22 mouse cellular contexts compared by ENCODE assay signal in genomic region chr7:80280032-80280431, GRCm38 (mm10). TPM values are rescaled to one million over a fixed set of nuclear protein-coding genes. Genes with fewer than 3 reads are reported as not detected.
DNase-seq lines count a peak whose midpoint lies in the region; ATAC-seq and TF ChIP-seq lines count a peak whose summit lies in the region.
"Had no signal": no experiment of that assay in that cellular context is flagged by ENCODE, and none has a peak within 500 bp of the region (broad histone marks: within the 10 kb centered on the region; RNA-seq: fewer than 3 reads in every experiment).

No protein-coding gene starts in this region.

- TF ChIP-seq EP300 in liver, postnatal 0 days (IDR thresholded peaks at IDR 0.05; ENCODE audit: low read depth): no peak

- peak; percentile 19 for DNase-seq in embryonic facial prominence, embryonic 14.5 days (ENCODE audit: low spot score)
- no peak for DNase-seq in embryonic facial prominence, embryonic 10.5 days (ENCODE audit: low spot score)
- DNase-seq in liver, embryonic 13.5 days: no peak
- no peak for DNase-seq in liver, postnatal 0 days
- no peak for DNase-seq in embryo, embryonic 11 days
- DNase-seq: adrenal gland, adult 2 months; adrenal gland, adult 8-10 months; adrenal gland, postnatal 10 days; adrenal gland, postnatal 14 days; adrenal gland, postnatal 25 days; adrenal gland, postnatal 36 days; B cell, adult 2 months; cerebellum, adult 11 months; cerebellum, adult 11-12 months; cerebellum, adult 18-20 months had no signal

- no peak for TF ChIP-seq POLR2A in myocyte (IDR thresholded peaks at IDR 0.05; ENCODE audit: insufficient read length, low read depth)

- peaks cover 83% of the 10 kb centered on the region for H3K36me3 ChIP-seq in embryonic facial prominence, embryonic 14.5 days (ENCODE audit: control insufficient read depth, insufficient read depth, low read length)
- peaks cover 89% of the 10 kb centered on the region for H3K36me3 ChIP-seq in embryonic facial prominence, embryonic 10.5 days (replicated peaks)
- H3K36me3 ChIP-seq in liver, embryonic 13.5 days: peaks cover 75% of the 10 kb centered on the region
- H3K36me3 ChIP-seq in liver, postnatal 0 days (replicated peaks; ENCODE audit: insufficient read depth, low read length): peaks cover 67% of the 10 kb centered on the region
- peaks cover 45% of the 10 kb centered on the region for H3K36me3 ChIP-seq in myocyte (ENCODE audit: control insufficient read depth, insufficient read depth)

- no peak for ATAC-seq in embryonic facial prominence, embryonic 14.5 days (ENCODE audit: low read depth)
- ATAC-seq in liver, embryonic 13.5 days (ENCODE audit: low read depth): no peak
- no peak for ATAC-seq in liver, postnatal 0 days
- ATAC-seq: activated CD4-positive, CD25-positive, alpha-beta regulatory T cell, adult 4 months; CD4-positive, CD25-positive, alpha-beta regulatory T cell, adult 4 months; Patski had no signal

- no peak overlapping the region for H3K4me2 ChIP-seq in embryonic facial prominence, embryonic 14.5 days (ENCODE audit: low read depth, low read length)
- H3K4me2 ChIP-seq in liver, embryonic 13.5 days: no peak overlapping the region
- no peak overlapping the region for H3K4me2 ChIP-seq in liver, postnatal 0 days (ENCODE audit: low read depth, low read length)
- H3K4me2 ChIP-seq in myocyte (ENCODE audit: low read depth): no peak overlapping the region

- H3K9me3 ChIP-seq in embryonic facial prominence, embryonic 14.5 days (ENCODE audit: control insufficient read depth, low read length): peaks cover 3% of the 10 kb centered on the region
- peaks cover 3% of the 10 kb centered on the region for H3K9me3 ChIP-seq in embryonic facial prominence, embryonic 10.5 days
- H3K9me3 ChIP-seq in liver, embryonic 13.5 days (replicated peaks): no peaks in the 10 kb centered on the region
- no peaks in the 10 kb centered on the region for H3K9me3 ChIP-seq in liver, postnatal 0 days (ENCODE audit: low read length)
- H3K9me3 ChIP-seq: G1E had no signal

- TF ChIP-seq CTCF in liver, postnatal 0 days (IDR thresholded peaks at IDR 0.05; ENCODE audit: low read depth): no peak

- H3K27ac ChIP-seq in embryonic facial prominence, embryonic 14.5 days (replicated peaks; ENCODE audit: low read depth, low read length): no peak overlapping the region
- no peak overlapping the region for H3K27ac ChIP-seq in embryonic facial prominence, embryonic 10.5 days (replicated peaks)
- H3K27ac ChIP-seq in liver, embryonic 13.5 days: no peak overlapping the region
- no peak overlapping the region for H3K27ac ChIP-seq in liver, postnatal 0 days (ENCODE audit: low read depth)

- no peaks in the 10 kb centered on the region for H3K79me2 ChIP-seq in myocyte (ENCODE audit: control insufficient read depth, insufficient read depth)

- no peaks in the 10 kb centered on the region for H3K4me1 ChIP-seq in embryonic facial prominence, embryonic 14.5 days (ENCODE audit: control insufficient read depth, insufficient read depth, low read length)
- no peaks in the 10 kb centered on the region for H3K4me1 ChIP-seq in embryonic facial prominence, embryonic 10.5 days
- H3K4me1 ChIP-seq in liver, embryonic 13.5 days (replicated peaks): peaks cover 18% of the 10 kb centered on the region
- H3K4me1 ChIP-seq in liver, postnatal 0 days (ENCODE audit: insufficient read depth): peaks cover 6% of the 10 kb centered on the region

- H3K9ac ChIP-seq in embryonic facial prominence, embryonic 14.5 days (ENCODE audit: low read depth, low read length): no peak overlapping the region
- 0 out of 2 replicates have a peak overlapping the region, but pooled peaks have one; percentile 5 for H3K9ac ChIP-seq in liver, embryonic 13.5 days
- H3K9ac ChIP-seq in liver, postnatal 0 days (replicated peaks): no peak overlapping the region

- no peak overlapping the region for H3ac ChIP-seq in myocyte (ENCODE audit: control insufficient read depth, insufficient read length)

- H3K4me3 ChIP-seq in embryonic facial prominence, embryonic 14.5 days (ENCODE audit: low read depth, low read length): no peak overlapping the region
- H3K4me3 ChIP-seq in embryonic facial prominence, embryonic 10.5 days: no peak overlapping the region
- no peak overlapping the region for H3K4me3 ChIP-seq in liver, embryonic 13.5 days (replicated peaks)
- H3K4me3 ChIP-seq in liver, postnatal 0 days (ENCODE audit: low read depth, low read length): no peak overlapping the region
- no peak overlapping the region for H3K4me3 ChIP-seq in myocyte

- 82% methylated on average over 9 of the region's 10 CpGs for WGBS in embryonic facial prominence, embryonic 14.5 days
- 85% methylated on average over 10 of the region's 10 CpGs for WGBS in embryonic facial prominence, embryonic 10.5 days
- 81% methylated on average over 10 of the region's 10 CpGs for WGBS in liver, embryonic 13.5 days (ENCODE audit: insufficient replicate concordance)
- 88% methylated on average over 10 of the region's 10 CpGs for WGBS in liver, postnatal 0 days (ENCODE audit: insufficient replicate concordance)

- no peaks in the 10 kb centered on the region for H3K27me3 ChIP-seq in embryonic facial prominence, embryonic 14.5 days (replicated peaks; ENCODE audit: control insufficient read depth, insufficient read depth, low read length)
- H3K27me3 ChIP-seq in embryonic facial prominence, embryonic 10.5 days (replicated peaks; ENCODE audit: low read depth, poor library complexity, severe bottlenecking): no peaks in the 10 kb centered on the region
- H3K27me3 ChIP-seq in liver, embryonic 13.5 days: no peaks in the 10 kb centered on the region
- no peaks in the 10 kb centered on the region for H3K27me3 ChIP-seq in liver, postnatal 0 days (ENCODE audit: insufficient read depth, low read length)
- H3K27me3 ChIP-seq in myocyte (ENCODE audit: control insufficient read depth, insufficient read depth, insufficient read length): no peaks in the 10 kb centered on the region
- H3K27me3 ChIP-seq: CH12.LX, Patski had no signal

TF ChIP-seq in myocyte, 11 proteins besides CTCF, POLR2A, EP300 and RAD21:
- TF ChIP-seq POLR2AphosphoS2 (IDR thresholded peaks at IDR 0.05; ENCODE audit: insufficient read length, low read depth) (no peak), REST (IDR thresholded peaks at IDR 0.05; ENCODE audit: insufficient read depth, insufficient read length) (no peak), CEBPB (IDR thresholded peaks at IDR 0.05; ENCODE audit: insufficient read depth, poor library complexity, severe bottlenecking) (no peak), MYOD1 (IDR thresholded peaks at IDR 0.05; ENCODE audit: control insufficient read depth in 1 of 3, insufficient read length in 2 of 3, low read depth in 2 of 3) (peak in 2 of 3 experiments; percentile 82), MYOG (IDR thresholded peaks at IDR 0.05; ENCODE audit: control insufficient read depth in 1 of 3, insufficient read depth in 1 of 3, insufficient read length in 2 of 3, low read depth in 2 of 3) (peak in 2 of 3 experiments; percentile 68 to 80), TCF12 (IDR thresholded peaks at IDR 0.05; ENCODE audit: insufficient read depth, poor library complexity, severe bottlenecking) (no peak), TCF3 (IDR thresholded peaks at IDR 0.05; ENCODE audit: insufficient read length, low read depth) (no peak)

RNA-seq across cellular contexts. Expression of gene Vps33b, which starts 10.6 kb away (rescaled TPM):
- polyA plus RNA-seq in embryonic facial prominence, embryonic 14.5 days (2014; fragmentation: Nextera tagmentation; extraction: Ambion mirVana): 7.0 TPM in 2 replicates
- 17.3 and 18.0 TPM in 2 replicates for polyA plus RNA-seq in embryonic facial prominence, embryonic 10.5 days (2016; fragmentation: Nextera tagmentation; extraction: Ambion mirVana)
- polyA plus RNA-seq in liver, embryonic 13.5 days (2015; fragmentation: Nextera tagmentation; extraction: Ambion mirVana): 4.4 and 7.9 TPM in 2 replicates
- 2.5 and 2.9 TPM in 2 replicates for polyA plus RNA-seq in liver, postnatal 0 days (2015; fragmentation: Nextera tagmentation; extraction: Ambion mirVana)
- 4.8 TPM for polyA plus RNA-seq in myocyte (2012; fragmentation: generic; extraction: Trizol)

RNA-seq across cellular contexts. Expression of gene Prc1, which starts 14.2 kb away (rescaled TPM):
- polyA plus RNA-seq in embryonic facial prominence, embryonic 14.5 days (2014; fragmentation: Nextera tagmentation; extraction: Ambion mirVana): 108 and 118 TPM in 2 replicates
- polyA plus RNA-seq in embryonic facial prominence, embryonic 10.5 days (2016; fragmentation: Nextera tagmentation; extraction: Ambion mirVana): 196 and 199 TPM in 2 replicates
- 114 and 130 TPM in 2 replicates for polyA plus RNA-seq in liver, embryonic 13.5 days (2015; fragmentation: Nextera tagmentation; extraction: Ambion mirVana)
- polyA plus RNA-seq in liver, postnatal 0 days (2015; fragmentation: Nextera tagmentation; extraction: Ambion mirVana): 48.3 and 57.6 TPM in 2 replicates
- 25.5 TPM for polyA plus RNA-seq in myocyte (2012; fragmentation: generic; extraction: Trizol)

RNA-seq across cellular contexts. Expression of gene Ngrn, which starts 19.0 kb away (rescaled TPM):
- polyA plus RNA-seq in embryonic facial prominence, embryonic 14.5 days (2014; fragmentation: Nextera tagmentation; extraction: Ambion mirVana): 45.7 and 45.8 TPM in 2 replicates
- polyA plus RNA-seq in embryonic facial prominence, embryonic 10.5 days (2016; fragmentation: Nextera tagmentation; extraction: Ambion mirVana): 42.7 and 43.2 TPM in 2 replicates
- 33.5 and 37.2 TPM in 2 replicates for polyA plus RNA-seq in liver, embryonic 13.5 days (2015; fragmentation: Nextera tagmentation; extraction: Ambion mirVana)
- polyA plus RNA-seq in liver, postnatal 0 days (2015; fragmentation: Nextera tagmentation; extraction: Ambion mirVana): 20.9 and 23.1 TPM in 2 replicates
- polyA plus RNA-seq in myocyte (2012; fragmentation: generic; extraction: Trizol): 55.0 TPM

RNA-seq across cellular contexts. Expression of gene Ttll13, which starts 33.9 kb away (rescaled TPM):
- polyA plus RNA-seq in embryonic facial prominence, embryonic 14.5 days (2014; fragmentation: Nextera tagmentation; extraction: Ambion mirVana): 0.35 and 0.79 TPM in 2 replicates
- 0.57 and 0.89 TPM in 2 replicates for polyA plus RNA-seq in embryonic facial prominence, embryonic 10.5 days (2016; fragmentation: Nextera tagmentation; extraction: Ambion mirVana)
- polyA plus RNA-seq in liver, embryonic 13.5 days (2015; fragmentation: Nextera tagmentation; extraction: Ambion mirVana): 0.23 and 0.72 TPM in 2 replicates
- polyA plus RNA-seq in liver, postnatal 0 days (2015; fragmentation: Nextera tagmentation; extraction: Ambion mirVana): 0.43 TPM in 2 replicates
- 0.24 TPM for polyA plus RNA-seq in myocyte (2012; fragmentation: generic; extraction: Trizol)
- polyA plus RNA-seq: C2C12 had no signal

RNA-seq across cellular contexts. Expression of gene Rccd1, which starts 44.2 kb away (rescaled TPM):
- 6.8 and 8.4 TPM in 2 replicates for polyA plus RNA-seq in embryonic facial prominence, embryonic 14.5 days (2014; fragmentation: Nextera tagmentation; extraction: Ambion mirVana)
- 12.0 and 13.2 TPM in 2 replicates for polyA plus RNA-seq in embryonic facial prominence, embryonic 10.5 days (2016; fragmentation: Nextera tagmentation; extraction: Ambion mirVana)
- polyA plus RNA-seq in liver, embryonic 13.5 days (2015; fragmentation: Nextera tagmentation; extraction: Ambion mirVana): 3.3 and 3.4 TPM in 2 replicates
- 1.2 and 1.6 TPM in 2 replicates for polyA plus RNA-seq in liver, postnatal 0 days (2015; fragmentation: Nextera tagmentation; extraction: Ambion mirVana)
- 8.4 TPM for polyA plus RNA-seq in myocyte (2012; fragmentation: generic; extraction: Trizol)
